Mouse (Mus musculus) CH12.LX (cell line): ENCODE measurements at regions not wholly inside any gene's neighbourhood (a gene's known extent, or its start where the extent isn't known, plus 50 kb on each side); places are given as distances from the start of the nearest gene placed in this dataset.

Experiments used
- DNase-seq: peaks from one replicate; pipeline ENCODE4 v3.0.0-alpha.2; 2013; ENCODE audit errors: extremely low read depth
- H3K27ac ChIP-seq: 2 replicates; pipeline ENCODE4 v1.5.1; 2012; ENCODE audit warnings: low read depth, mild to moderate bottlenecking, control low read depth, moderate library complexity; ENCODE audit not compliant: insufficient read depth
- H3K27me3 ChIP-seq: replicated peaks from 2 replicates; pipeline ENCODE3; 2012; ENCODE audit warnings: inconsistent platforms
- H3K36me3 ChIP-seq, 2 experiments: replicated peaks in 1 of 2; 2 replicates each; pipeline versions ENCODE3 to v1.6.1; 2012; ENCODE audit warnings: inconsistent platforms in 1 of 2, low read length in 1 of 2, mild to moderate bottlenecking in 1 of 2, mixed read lengths in 1 of 2, moderate library complexity in 1 of 2; ENCODE audit not compliant: control insufficient read depth in 1 of 2, insufficient read depth in 1 of 2
- H3K4me1 ChIP-seq, 2 experiments: 2 replicates each; pipeline ENCODE4 v1.6.1; 2012; ENCODE audit warnings: inconsistent platforms in 1 of 2, moderate library complexity in 1 of 2; ENCODE audit not compliant: insufficient read depth in 2 of 2, control insufficient read depth in 1 of 2
- H3K4me2 ChIP-seq: 2 replicates; pipeline ENCODE4 v1.6.1; 2012; ENCODE audit warnings: low read depth, mild to moderate bottlenecking, control low read depth; ENCODE audit not compliant: poor library complexity, insufficient read depth, severe bottlenecking
- H3K4me3 ChIP-seq, 3 experiments: fragments of 150-350 bp in 1 of 3; sonication (generic) in 1 of 3; replicated peaks in 1 of 3; 2 replicates each; pipeline versions ENCODE3 to v1.5.1; 2011 to 2012; ENCODE audit warnings: low read depth in 2 of 3, low read length in 2 of 3, mild to moderate bottlenecking in 2 of 3, moderate library complexity in 2 of 3, control low read depth in 1 of 3, improper control_type of control experiment in 1 of 3, inconsistent platforms in 1 of 3, mixed read lengths in 1 of 3; ENCODE audit not compliant: poor library complexity in 1 of 3
- H3K79me2 ChIP-seq: replicated peaks from 2 replicates; pipeline ENCODE4 v1.6.1; 2012; ENCODE audit warnings: mild to moderate bottlenecking, moderate library complexity; ENCODE audit not compliant: control insufficient read depth, poor library complexity, insufficient read depth, severe bottlenecking; ENCODE audit errors: extremely low read depth
- H3K9ac ChIP-seq: 2 replicates; pipeline ENCODE4 v1.6.1; 2012; ENCODE audit warnings: low read depth, mild to moderate bottlenecking, control low read depth, moderate library complexity; ENCODE audit not compliant: insufficient read depth
- H3K9me3 ChIP-seq: replicated peaks from 2 replicates; pipeline ENCODE3; 2012; ENCODE audit warnings: low read length, inconsistent platforms, mixed read lengths
- BHLHE40 ChIP-seq: IDR thresholded peaks from 2 replicates; pipeline ENCODE4 v1.6.1; 2011; ENCODE audit warnings: mild to moderate bottlenecking, low read depth, low read length, improper control_type of control experiment
- CHD1 ChIP-seq: IDR thresholded peaks from 2 replicates; pipeline ENCODE4 v1.6.1; 2012; ENCODE audit warnings: low read depth, low read length, improper control_type of control experiment, inconsistent platforms
- CHD2 ChIP-seq: IDR thresholded peaks from 2 replicates; pipeline ENCODE4 v1.6.1; 2011; ENCODE audit warnings: low read length, improper control_type of control experiment
- CTCF ChIP-seq, 2 experiments: IDR thresholded peaks in 1 of 2; conservative IDR thresholded peaks in 1 of 2; 2 replicates each; pipeline ENCODE4 v1.5.1; 2011 to 2012; ENCODE audit warnings: low read depth in 2 of 2, low read length in 2 of 2, improper control_type of control experiment in 1 of 2, inconsistent platforms in 1 of 2, mild to moderate bottlenecking in 1 of 2, moderate library complexity in 1 of 2
- E2F4 ChIP-seq: IDR thresholded peaks from 2 replicates; pipeline ENCODE4 v1.6.1; 2011; ENCODE audit warnings: low read depth, low read length, improper control_type of control experiment; ENCODE audit not compliant: insufficient replicate concordance
- ELF1 ChIP-seq: IDR thresholded peaks from 2 replicates; pipeline ENCODE4 v1.6.1; 2014; ENCODE audit warnings: low read depth, mild to moderate bottlenecking, inconsistent platforms, low read length, improper control_type of control experiment
- ETS1 ChIP-seq: conservative IDR thresholded peaks from 2 replicates; pipeline ENCODE4 v1.6.1; 2012; ENCODE audit warnings: low read depth, mild to moderate bottlenecking, inconsistent platforms, low read length, improper control_type of control experiment, moderate library complexity
- GABPA ChIP-seq: IDR thresholded peaks from 2 replicates; pipeline ENCODE4 v1.6.1; 2012; ENCODE audit warnings: low read depth, low read length, improper control_type of control experiment, inconsistent platforms; ENCODE audit not compliant: insufficient replicate concordance
- HCFC1 ChIP-seq: IDR thresholded peaks from 2 replicates; pipeline ENCODE4 v1.6.1; 2012; ENCODE audit warnings: low read depth, mild to moderate bottlenecking, inconsistent platforms, low read length, improper control_type of control experiment
- IRF4 ChIP-seq: IDR thresholded peaks from 2 replicates; pipeline ENCODE4 v1.6.1; 2014; ENCODE audit warnings: low read depth, mild to moderate bottlenecking, inconsistent platforms, low read length, improper control_type of control experiment
- JUN ChIP-seq: IDR thresholded peaks from 2 replicates; pipeline ENCODE4 v1.6.1; 2011; ENCODE audit warnings: low read depth, mild to moderate bottlenecking, low read length, improper control_type of control experiment, moderate library complexity; ENCODE audit not compliant: insufficient read depth
- JUND ChIP-seq: conservative IDR thresholded peaks from 2 replicates; pipeline ENCODE4 v1.6.1; 2011; ENCODE audit warnings: low read depth, low read length, improper control_type of control experiment
- KAT2A ChIP-seq: IDR thresholded peaks from 2 replicates; pipeline ENCODE4 v1.6.1; 2012; ENCODE audit warnings: low read length, improper control_type of control experiment, inconsistent platforms; ENCODE audit not compliant: insufficient replicate concordance
- MAFK ChIP-seq: IDR thresholded peaks from 2 replicates; pipeline ENCODE4 v1.6.1; 2011; ENCODE audit warnings: low read length, improper control_type of control experiment; ENCODE audit not compliant: insufficient replicate concordance
- MAX ChIP-seq: IDR thresholded peaks from 2 replicates; pipeline ENCODE4 v1.6.1; 2011; ENCODE audit warnings: low read length, improper control_type of control experiment
- MAZ ChIP-seq: IDR thresholded peaks from 2 replicates; pipeline ENCODE4 v1.6.1; 2012; ENCODE audit warnings: low read depth, mild to moderate bottlenecking, inconsistent platforms, low read length, improper control_type of control experiment, moderate library complexity
- MEF2A ChIP-seq: IDR thresholded peaks from 2 replicates; pipeline ENCODE4 v1.6.1; 2014; ENCODE audit warnings: low read depth, mild to moderate bottlenecking, inconsistent platforms, low read length, improper control_type of control experiment, borderline replicate concordance
- MYC ChIP-seq: IDR thresholded peaks from 2 replicates; pipeline ENCODE4 v1.6.1; 2011; ENCODE audit warnings: low read depth, mild to moderate bottlenecking, improper control_type of control experiment, low read length
- NELFE ChIP-seq: IDR thresholded peaks from 2 replicates; pipeline ENCODE4 v1.6.1; 2011; ENCODE audit warnings: low read depth, low read length, improper control_type of control experiment
- NRF1 ChIP-seq: IDR thresholded peaks from 2 replicates; pipeline ENCODE4 v1.6.1; 2014; ENCODE audit warnings: low read depth, mild to moderate bottlenecking, inconsistent platforms, low read length, improper control_type of control experiment, moderate library complexity
- PAX5 ChIP-seq: IDR thresholded peaks from 2 replicates; pipeline ENCODE4 v1.6.1; 2012; ENCODE audit warnings: low read length, inconsistent platforms, mixed read lengths
- POLR2A ChIP-seq: IDR thresholded peaks from 2 replicates; pipeline ENCODE4 v1.6.1; 2011; ENCODE audit warnings: low read depth, mild to moderate bottlenecking, improper control_type of control experiment, low read length
- POLR2AphosphoS2 ChIP-seq: IDR thresholded peaks from 2 replicates; pipeline ENCODE4 v1.6.1; 2011; ENCODE audit warnings: low read depth, low read length, improper control_type of control experiment
- RAD21 ChIP-seq: IDR thresholded peaks from 2 replicates; pipeline ENCODE4 v1.6.1; 2011; ENCODE audit warnings: low read depth, mild to moderate bottlenecking, low read length, improper control_type of control experiment, moderate library complexity
- SIN3A ChIP-seq: IDR thresholded peaks from 2 replicates; pipeline ENCODE4 v1.6.1; 2012; ENCODE audit warnings: low read length, improper control_type of control experiment, inconsistent platforms
- SMC3 ChIP-seq: IDR thresholded peaks from 2 replicates; pipeline ENCODE4 v1.6.1; 2011; ENCODE audit warnings: low read depth, low read length, improper control_type of control experiment
- TBP ChIP-seq: conservative IDR thresholded peaks from 2 replicates; pipeline ENCODE4 v1.6.1; 2011; ENCODE audit warnings: low read depth, low read length, improper control_type of control experiment
- TCF12 ChIP-seq: IDR thresholded peaks from 2 replicates; pipeline ENCODE4 v1.6.1; 2014; ENCODE audit warnings: low read depth, mild to moderate bottlenecking, inconsistent platforms, low read length, improper control_type of control experiment
- UBTF ChIP-seq: IDR thresholded peaks from 2 replicates; pipeline ENCODE4 v1.6.1; 2012; ENCODE audit warnings: low read depth, mild to moderate bottlenecking, inconsistent platforms, low read length, improper control_type of control experiment, moderate library complexity
- USF1 ChIP-seq: IDR thresholded peaks from 2 replicates; pipeline ENCODE4 v1.6.1; 2014; ENCODE audit warnings: low read depth, mild to moderate bottlenecking, inconsistent platforms, low read length, improper control_type of control experiment
- ZC3H11A ChIP-seq: IDR thresholded peaks from 2 replicates; pipeline ENCODE4 v1.6.1; 2012; ENCODE audit warnings: low read depth, mild to moderate bottlenecking, inconsistent platforms, low read length, improper control_type of control experiment
- ZKSCAN1 ChIP-seq: IDR thresholded peaks from 2 replicates; pipeline ENCODE4 v1.6.1; 2012; ENCODE audit warnings: low read depth, inconsistent platforms, low read length, improper control_type of control experiment, borderline replicate concordance
- ZMIZ1 ChIP-seq: IDR thresholded peaks from 2 replicates; pipeline ENCODE4 v1.6.1; 2012; ENCODE audit warnings: low read depth, mild to moderate bottlenecking, inconsistent platforms, low read length, improper control_type of control experiment
- ZNF384 ChIP-seq: IDR thresholded peaks from 2 replicates; pipeline ENCODE4 v1.6.1; 2012; ENCODE audit warnings: low read depth, low read length, improper control_type of control experiment, inconsistent platforms
- dilution Hi-C: fragments of 300-500 bp; cut with MboI; formaldehyde crosslinking; loops from 2 replicates; pipeline ENCODE4 v1.14.3; 2020; ENCODE audit warnings: low sequenced_read_pairs; ENCODE audit not compliant: extremely low pct_unique_long_range_greater_than_20kb, extremely low pct_ligation_motif_present
- in situ Hi-C: fragments of 300-500 bp; cut with MboI; formaldehyde crosslinking; loops from 3 replicates; pipeline ENCODE4 v1.14.3; 2019; ENCODE audit warnings: low sequenced_read_pairs, low pct_ligation_motif_present, low pct_unique_long_range_greater_than_20kb, mixed read lengths

DNA sequence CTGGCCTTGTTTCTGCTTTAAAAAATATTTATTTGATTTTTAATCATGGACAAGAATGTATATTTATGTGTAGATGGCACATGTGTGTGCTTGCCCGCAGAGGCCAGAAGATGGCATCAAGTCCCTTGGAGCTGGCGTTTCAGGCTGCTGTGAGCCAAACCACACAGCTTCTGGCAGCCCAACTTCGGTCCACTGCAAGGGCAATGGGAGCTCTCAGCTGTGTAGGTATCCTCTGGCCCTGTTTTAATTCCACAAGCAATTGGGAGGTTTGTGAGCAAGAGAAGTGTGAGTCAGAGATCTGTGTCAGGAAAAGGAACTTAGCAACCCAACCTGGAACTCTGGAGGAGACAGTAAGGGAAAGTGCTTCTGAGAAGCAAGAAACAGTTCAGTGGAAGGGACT lies 125.3 kb upstream of the Dnajc19 start:
- Histone ChIP-seq H3K4me3 (no peak overlapping the region), H3K36me3 (no peaks in the 10 kb centered on the region), H3K27ac (no peak overlapping the region), H3K9me3 (no peaks in the 10 kb centered on the region), H3K4me2 (no peak overlapping the region), H3K9ac (no peak overlapping the region), H3K79me2 (no peaks in the 10 kb centered on the region), H3K4me1 (no peaks in the 10 kb centered on the region)
- DNase-seq = no peak
- dilution Hi-C loops = no loop called here
- in situ Hi-C loops = no loop called here
- TF ChIP-seq RAD21 (peak; percentile 28), ZC3H11A (no peak), CTCF (conservative IDR thresholded peaks at IDR 0.05 in 1 of 2, IDR thresholded peaks at IDR 0.05 in 1 of 2; ENCODE audit: low read depth in 2 of 2, low read length in 2 of 2) (peak in 1 of 2 experiments; percentile 26; a peak in 2 of 4 replicates)
- TF ChIP-seq, all 38 proteins: peak for 2
- H3K27me3 ChIP-seq = no peaks in the 10 kb centered on the region

- Histone ChIP-seq H3K79me2 (no peaks in the 10 kb centered on the region), H3K4me1 (no peaks in the 10 kb centered on the region), H3K4me2 (no peak overlapping the region), H3K27me3 (no peaks in the 10 kb centered on the region), H3K27ac (no peak overlapping the region), H3K9me3 (no peaks in the 10 kb centered on the region), H3K4me3 (no peak overlapping the region), H3K9ac (no peak overlapping the region), H3K36me3 (no peaks in the 10 kb centered on the region)
- DNase-seq = peak; percentile 31
- dilution Hi-C loops = no loop called here
- in situ Hi-C loops = no loop called here
- no peak for TF ChIP-seq USF1
- peak; percentile 54 for TF ChIP-seq SMC3
- TF ChIP-seq JUND = no peak
- TF ChIP-seq KAT2A = no peak
- TF ChIP-seq TCF12 = no peak
- TF ChIP-seq CHD1 = no peak
- TF ChIP-seq NELFE = no peak
- no peak for TF ChIP-seq ZC3H11A
- no peak for TF ChIP-seq MAFK
- no peak for TF ChIP-seq UBTF
- no peak for TF ChIP-seq ETS1
- no peak for TF ChIP-seq HCFC1
- TF ChIP-seq SIN3A = no peak
- TF ChIP-seq MAZ = no peak
- no peak for TF ChIP-seq ZMIZ1
- TF ChIP-seq GABPA = no peak
- peak; percentile 21; the same call in 1 of the 2 replicates for TF ChIP-seq ELF1
- no peak for TF ChIP-seq MYC
- no peak for TF ChIP-seq CHD2
- TF ChIP-seq MEF2A = no peak
- TF ChIP-seq ZKSCAN1 = no peak
- no peak for TF ChIP-seq BHLHE40
- peak in 1 of 2 experiments; percentile 63; a peak in 2 of 4 replicates for TF ChIP-seq CTCF (conservative IDR thresholded peaks at IDR 0.05 in 1 of 2, IDR thresholded peaks at IDR 0.05 in 1 of 2; ENCODE audit: low read depth in 2 of 2, low read length in 2 of 2)
- no peak for TF ChIP-seq IRF4
- TF ChIP-seq POLR2A = no peak
- TF ChIP-seq POLR2AphosphoS2 = no peak
- no peak for TF ChIP-seq NRF1
- no peak for TF ChIP-seq MAX
- no peak for TF ChIP-seq JUN
- no peak for TF ChIP-seq E2F4
- TF ChIP-seq ZNF384 = no peak
- TF ChIP-seq TBP = no peak
- TF ChIP-seq PAX5 = no peak
- TF ChIP-seq RAD21 = peak; percentile 58
These were observed 117.1 kb upstream of the Dnajc19 start for GRCm38 (mm10) chr3:34198228-34198627.
